Mouse (Mus musculus) cerebellum, adult 9-11 months (tissue): Measurements from ENCODE around the gene Esr1.

ENCODE experiments used
- DNase-seq: peaks from one replicate; pipeline ENCODE4 v3.0.0; 2022

Gene Esr1

DNA sequence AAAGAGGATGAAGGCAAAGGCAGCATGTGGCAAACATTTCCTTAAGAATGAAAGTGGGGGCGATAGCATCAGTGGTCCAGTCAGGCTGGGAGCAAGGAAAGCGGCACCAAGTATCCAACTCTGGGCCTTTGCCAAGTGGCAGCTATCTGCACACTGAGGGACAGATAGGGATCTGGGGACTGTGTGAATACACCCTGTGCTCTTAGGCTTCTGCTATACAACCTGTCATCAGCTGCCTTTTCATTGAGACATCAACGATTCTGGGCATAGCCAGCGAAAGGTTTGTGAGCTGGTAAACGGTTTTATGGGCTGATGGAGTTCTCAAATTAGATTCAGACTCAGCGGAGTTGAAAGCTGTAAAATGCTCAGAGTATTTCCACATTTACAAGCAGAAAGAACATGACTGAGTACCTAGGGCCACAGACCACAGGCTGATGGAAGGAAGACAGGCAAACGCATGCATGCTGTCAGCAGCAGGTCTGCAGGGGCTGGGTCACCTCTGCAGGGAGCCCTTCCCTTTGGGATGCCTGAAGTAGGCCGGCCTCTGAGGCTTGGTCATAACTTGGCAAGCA is 397.5 kb downstream of the Esr1 start:
- DNase-seq = no peak

DNA sequence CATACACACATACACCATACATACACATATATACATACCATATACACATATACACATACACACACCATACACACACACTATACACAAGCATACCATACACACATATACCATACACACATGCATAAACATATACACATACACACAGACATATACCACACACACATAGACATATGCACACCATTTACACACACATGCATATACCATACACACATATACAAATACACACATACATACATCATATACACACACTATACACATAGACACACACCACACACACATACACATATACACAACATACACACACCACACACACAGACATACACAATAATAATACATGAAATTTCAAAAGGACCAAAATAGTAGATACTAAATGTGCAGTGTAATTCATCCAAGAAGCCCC is 400.6 kb downstream of the Esr1 start:
- DNase-seq = no peak

DNA sequence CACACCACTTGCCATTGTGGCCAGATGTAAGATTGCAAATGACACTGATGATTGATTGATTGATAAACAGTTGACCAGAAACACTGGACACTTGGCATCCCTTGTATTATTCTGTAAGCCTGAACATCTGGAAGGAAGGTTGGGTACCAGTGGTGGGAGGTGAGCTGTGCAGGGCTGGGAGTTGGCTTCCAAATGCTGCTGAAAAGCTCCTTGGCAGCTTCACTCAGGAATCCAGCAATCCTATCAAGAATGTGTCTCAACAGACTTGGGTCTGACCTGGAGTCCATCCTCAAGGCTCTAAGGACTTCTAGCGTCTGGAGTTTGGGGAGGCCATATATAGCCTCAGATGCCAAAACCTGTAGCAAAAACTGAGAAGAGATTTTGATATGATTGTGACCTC is 403.6 kb downstream of the Esr1 start:
- DNase-seq = no peak

DNA sequence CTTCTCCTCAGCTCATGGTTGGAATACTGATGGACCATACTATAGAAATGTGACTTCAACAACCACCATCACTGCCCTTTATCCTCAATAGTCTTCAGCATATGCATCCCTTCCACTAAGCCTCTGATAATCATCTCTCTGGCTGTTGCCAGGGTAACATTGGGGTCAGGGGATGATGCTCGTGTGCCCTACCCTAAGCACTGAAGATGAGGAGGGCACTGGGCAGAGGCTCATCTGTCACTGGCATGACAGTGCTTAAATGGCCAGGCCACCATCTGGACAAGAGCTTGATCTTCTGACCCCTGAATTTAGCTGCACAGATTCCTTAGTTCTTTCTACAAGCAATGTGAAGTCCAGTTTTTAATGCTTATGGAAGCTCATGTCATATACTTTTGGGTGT is 405.8 kb downstream of the Esr1 start:
- no peak for DNase-seq

DNA sequence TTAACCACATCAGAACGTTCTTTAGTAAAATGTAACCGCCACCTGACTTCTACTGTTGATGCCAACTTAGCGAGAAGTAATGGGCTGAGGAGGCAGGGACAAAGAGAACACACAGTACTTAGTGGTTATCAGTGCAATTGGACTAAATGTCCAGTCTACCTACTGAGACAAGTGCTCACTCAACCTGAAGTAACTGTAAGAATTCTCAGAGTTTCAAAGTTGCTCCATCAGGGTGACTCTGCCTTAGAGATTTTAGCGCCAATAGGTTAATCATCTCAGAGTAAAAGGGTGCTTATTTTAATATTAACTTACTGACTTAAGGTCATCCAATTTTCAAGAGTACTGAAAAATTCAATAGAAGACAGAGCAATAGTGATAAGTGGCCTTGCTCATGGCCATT is 414.5 kb downstream of the Esr1 start:
- no peak for DNase-seq

DNA sequence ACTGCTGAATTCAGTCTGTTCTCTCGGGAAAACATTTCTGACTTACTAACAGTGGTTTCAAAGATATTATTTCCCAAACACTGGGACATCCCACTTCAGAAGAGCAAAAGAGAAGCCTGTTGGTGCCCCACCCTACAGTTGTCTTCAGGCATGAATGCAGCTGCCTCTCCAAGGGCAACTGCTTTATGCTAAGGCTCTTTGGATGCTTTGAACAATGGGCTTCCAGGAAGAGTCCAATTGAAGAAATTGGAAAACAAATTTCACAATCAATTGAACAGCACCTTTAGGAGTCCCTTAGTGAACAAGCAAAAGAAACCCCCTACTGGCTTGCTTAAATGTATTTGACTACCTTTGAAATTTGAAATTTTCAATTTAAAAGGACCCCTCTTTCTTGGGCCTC is 415.8 kb downstream of the Esr1 start:
- no peak for DNase-seq

DNA sequence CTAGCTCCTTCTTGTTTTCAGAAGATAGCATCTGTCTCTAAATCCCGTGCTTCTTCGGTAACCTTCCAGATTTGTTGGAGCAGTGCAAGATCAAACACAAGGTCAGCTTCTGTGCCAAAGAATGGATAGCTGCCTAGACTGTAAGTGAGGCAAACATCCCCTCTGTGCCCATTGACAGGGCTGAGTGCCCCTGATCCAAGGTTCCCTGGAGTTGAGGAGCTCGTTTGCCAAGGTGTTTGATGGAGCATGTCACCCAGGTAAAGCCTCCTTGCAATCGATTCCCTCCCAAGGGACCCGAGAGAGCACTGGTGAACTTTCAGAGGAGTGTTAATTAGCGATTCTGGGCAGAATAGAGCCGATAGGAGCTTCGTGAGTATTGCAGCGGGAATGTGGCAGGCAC is 416.9 kb downstream of the Esr1 start:
- no peak for DNase-seq

DNA sequence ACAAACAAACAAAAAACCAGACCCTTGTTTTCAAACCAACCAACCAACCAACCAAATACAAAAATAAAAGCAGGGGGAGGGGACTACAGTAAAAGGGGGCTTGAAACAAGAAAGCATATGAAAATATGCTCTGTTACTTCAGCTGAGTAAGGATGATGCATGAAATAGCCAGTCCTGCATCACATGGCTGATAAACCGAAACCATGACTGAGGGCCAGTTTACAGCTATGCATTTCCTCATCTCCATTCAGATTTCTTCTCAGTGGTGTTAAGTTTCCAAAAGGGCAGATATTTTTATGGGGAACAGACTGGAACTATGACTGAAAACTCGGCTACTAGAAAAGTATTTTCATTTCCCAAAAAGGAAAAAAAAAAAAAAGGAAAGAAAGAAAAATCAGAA is 417.8 kb downstream of the Esr1 start:
- no peak for DNase-seq

DNA sequence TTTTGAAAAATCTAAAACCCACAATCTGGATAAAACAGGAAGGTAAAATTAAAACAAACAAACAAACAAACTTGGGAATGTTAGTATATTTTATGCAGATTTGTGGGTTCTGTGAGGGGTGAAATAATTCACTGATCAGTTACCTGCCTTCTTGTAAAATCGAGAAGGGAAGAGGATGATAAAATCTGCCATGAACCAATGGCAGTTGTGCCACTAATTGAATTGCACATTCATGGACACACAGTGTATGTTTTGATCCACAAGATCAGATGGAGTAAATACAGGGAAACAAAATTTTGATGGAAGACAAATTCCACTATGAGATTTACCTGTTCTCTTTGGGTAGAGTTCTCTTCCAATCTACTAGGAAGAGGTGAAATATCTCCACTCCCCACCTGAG is 418.5 kb downstream of the Esr1 start:
- no peak for DNase-seq

DNA sequence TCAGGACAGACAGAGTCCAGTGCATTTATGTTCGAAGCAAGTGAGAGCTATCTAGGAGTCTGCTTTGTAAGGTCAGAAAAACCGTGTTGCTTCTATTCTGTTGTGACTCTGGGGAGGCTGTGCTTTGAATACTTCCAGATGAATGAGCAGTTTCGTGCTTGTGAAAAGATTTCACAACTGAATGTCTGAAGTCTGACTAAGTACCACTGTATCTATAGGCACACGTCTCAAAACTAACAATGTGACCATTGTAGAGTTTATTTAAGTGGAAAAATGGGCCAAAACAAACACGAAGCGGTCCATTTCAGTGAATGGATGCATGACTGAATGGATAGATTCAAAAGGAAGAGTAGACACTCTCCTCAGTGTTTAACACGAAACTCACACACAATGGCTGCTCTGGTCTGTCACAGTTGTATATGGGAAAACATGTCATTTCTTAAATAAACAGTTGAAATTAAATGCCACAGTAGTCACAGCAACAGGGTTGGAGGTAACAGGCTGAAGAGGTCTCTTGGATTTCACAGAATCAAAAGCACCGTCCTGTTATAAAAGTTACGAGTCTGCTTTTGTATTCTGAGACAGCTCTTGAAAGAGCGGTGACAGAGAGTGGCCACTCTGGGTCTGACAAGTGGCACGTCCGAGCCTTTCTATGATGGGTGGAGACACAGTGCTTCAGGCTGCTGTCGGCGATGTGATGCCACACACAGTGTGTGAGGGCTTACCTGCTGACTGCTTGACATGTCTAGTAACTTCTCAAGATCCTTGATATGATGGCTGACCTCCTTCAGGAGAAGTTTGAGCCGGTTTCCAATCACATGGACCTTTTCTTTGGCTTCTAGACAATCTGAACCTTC is 421.0 kb downstream of the Esr1 start:
- no peak for DNase-seq

DNA sequence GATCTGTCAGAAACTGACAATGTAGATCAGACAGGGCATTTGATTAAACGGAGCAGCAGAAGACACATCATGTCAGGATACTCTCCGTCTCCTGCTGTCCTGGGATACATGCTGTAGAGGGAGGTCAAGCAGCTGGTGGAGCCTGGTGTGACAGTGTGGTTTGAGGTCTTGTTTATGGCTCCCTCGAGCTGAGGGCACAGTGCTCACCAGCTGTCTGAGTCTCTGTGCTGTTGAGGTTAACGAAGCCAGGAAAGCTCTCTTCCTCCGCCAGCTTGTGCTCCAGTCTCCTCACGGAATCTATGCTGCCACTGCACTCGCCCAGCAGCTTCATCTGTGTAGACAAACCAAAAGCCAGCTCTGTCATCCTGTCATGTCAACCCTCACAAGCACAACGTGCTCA is 429.9 kb downstream of the Esr1 start:
- no peak for DNase-seq

DNA sequence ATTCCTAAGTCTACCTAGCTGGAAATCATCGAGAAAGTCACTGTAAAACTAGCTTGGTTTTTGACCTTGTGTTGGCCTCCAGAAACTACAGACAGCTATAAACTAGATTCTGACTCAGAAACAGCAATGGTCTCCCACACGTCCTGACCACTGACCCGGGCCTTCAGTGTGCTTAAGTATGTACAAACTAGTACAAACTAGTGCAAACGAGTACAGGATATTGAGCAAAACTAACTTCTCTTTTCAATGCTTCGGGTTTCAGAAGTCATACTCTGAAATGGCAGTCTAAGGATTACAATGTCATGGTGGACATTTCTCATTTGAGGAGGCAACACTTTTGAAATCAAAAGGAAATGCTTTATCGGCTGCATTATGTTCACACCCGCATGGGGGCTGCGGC is 433.1 kb downstream of the Esr1 start:
- DNase-seq = no peak

DNA sequence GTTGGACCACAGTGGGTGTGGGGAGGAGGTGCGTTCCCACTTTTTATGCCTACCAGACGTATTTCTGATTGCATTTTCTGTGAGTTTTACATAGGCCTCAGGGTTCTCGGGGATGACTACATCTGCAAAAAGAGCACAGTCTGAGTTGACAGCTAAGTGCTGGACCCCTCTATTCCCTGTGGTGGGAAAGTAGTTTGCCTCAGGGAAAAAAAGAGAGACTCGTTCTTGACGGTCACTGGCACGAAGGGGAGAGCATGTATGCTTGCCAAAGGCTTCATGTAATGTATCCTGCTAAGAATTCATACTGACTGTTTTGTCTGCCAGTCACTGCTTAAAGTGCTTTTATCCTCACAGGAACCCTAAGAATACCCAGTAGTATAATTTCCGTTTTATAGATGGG is 433.8 kb downstream of the Esr1 start:
- DNase-seq = no peak

DNA sequence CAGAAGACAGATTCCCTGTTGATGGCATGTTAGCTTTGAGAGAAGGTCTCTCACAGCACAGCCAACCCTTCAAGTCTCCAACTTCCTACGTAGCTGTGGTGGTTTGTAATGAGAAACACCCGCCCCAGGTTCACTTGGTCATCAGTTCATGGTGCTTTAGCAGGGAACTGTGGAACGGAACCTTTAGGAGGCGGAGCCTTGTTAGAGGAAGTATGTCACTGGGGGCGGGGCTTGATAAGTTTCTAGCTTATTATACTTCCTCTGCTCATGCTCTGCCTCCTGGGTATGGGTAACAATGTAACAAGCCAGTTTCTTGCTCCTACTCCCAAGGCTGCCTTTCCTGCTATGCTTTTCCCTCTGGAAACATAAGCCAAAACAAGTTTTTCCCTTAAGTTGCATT is 434.3 kb downstream of the Esr1 start:
- DNase-seq = no peak
